ENCODE assay signal across 19 mouse cellular contexts in the genomic region with DNA sequence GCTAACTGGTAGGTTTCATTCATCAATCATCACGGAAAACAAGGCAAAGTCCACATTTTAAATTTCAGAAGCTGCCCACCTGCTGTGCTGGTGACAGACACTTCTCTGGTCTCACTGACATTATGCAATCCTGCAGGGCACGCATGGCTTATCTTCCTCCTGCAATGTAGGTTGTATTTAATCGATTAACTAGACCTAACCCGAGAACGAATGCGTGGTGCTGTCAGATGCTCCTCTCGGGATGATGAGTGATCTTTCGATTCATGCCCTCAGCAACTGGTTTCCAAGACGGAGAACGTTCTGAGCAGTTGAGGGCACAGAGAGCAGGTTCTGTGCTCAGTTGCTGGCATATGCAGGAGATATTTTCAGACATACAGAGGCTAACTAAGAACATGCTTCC. TPM values are rescaled to one million over a fixed set of nuclear protein-coding genes. Genes with fewer than 3 reads are reported as not detected.
DNase-seq lines count a peak whose midpoint lies in the region; ATAC-seq and TF ChIP-seq lines count a peak whose summit lies in the region.
"Had no signal": no experiment of that assay in that cellular context is flagged by ENCODE, and none has a peak within 500 bp of the region (broad histone marks: within the 10 kb centered on the region; RNA-seq: fewer than 3 reads in every experiment).

No protein-coding gene starts in this region.

- H3K9me3 ChIP-seq in stomach, embryonic 15.5 days = no peaks in the 10 kb centered on the region
- no peaks in the 10 kb centered on the region for H3K9me3 ChIP-seq in stomach, postnatal 0 days (ENCODE audit: control insufficient read depth, low read length)
- no peaks in the 10 kb centered on the region for H3K9me3 ChIP-seq in liver, embryonic 13.5 days (replicated peaks)
- H3K9me3 ChIP-seq in forebrain, embryonic 15.5 days = no peaks in the 10 kb centered on the region
- H3K9me3 ChIP-seq: embryonic facial prominence, embryonic 13.5 days; forebrain, embryonic 13.5 days; heart, embryonic 13.5 days; limb, embryonic 15.5 days; midbrain, embryonic 10.5 days; neural tube, embryonic 12.5 days had no signal

- no peak overlapping the region for H3K4me3 ChIP-seq in stomach, embryonic 15.5 days (replicated peaks)
- H3K4me3 ChIP-seq in stomach, postnatal 0 days (ENCODE audit: low read depth, low read length) = no peak overlapping the region
- H3K4me3 ChIP-seq in liver, embryonic 13.5 days (replicated peaks) = peak overlapping the region; percentile 35
- H3K4me3 ChIP-seq in forebrain, embryonic 15.5 days = no peak overlapping the region
- H3K4me3 ChIP-seq: embryonic facial prominence, embryonic 13.5 days; forebrain, embryonic 13.5 days; heart, embryonic 13.5 days; limb, embryonic 15.5 days; midbrain, embryonic 10.5 days; neural tube, embryonic 12.5 days had no signal

- 53% methylated on average over 10 of the region's 10 CpGs for WGBS in stomach, embryonic 15.5 days
- WGBS in stomach, postnatal 0 days = 60% methylated on average over 10 of the region's 10 CpGs
- 15% methylated on average over 10 of the region's 10 CpGs for WGBS in liver, embryonic 13.5 days (ENCODE audit: insufficient replicate concordance)
- WGBS in forebrain, embryonic 15.5 days = 84% methylated on average over 10 of the region's 10 CpGs

- no peaks in the 10 kb centered on the region for H3K4me1 ChIP-seq in stomach, embryonic 15.5 days
- no peaks in the 10 kb centered on the region for H3K4me1 ChIP-seq in stomach, postnatal 0 days (replicated peaks; ENCODE audit: control insufficient read depth, insufficient read depth)
- H3K4me1 ChIP-seq in liver, embryonic 13.5 days (replicated peaks) = peaks cover 65% of the 10 kb centered on the region
- H3K4me1 ChIP-seq in forebrain, embryonic 15.5 days = peaks cover 2% of the 10 kb centered on the region; the same call in 1 of the 2 replicates
- H3K4me1 ChIP-seq: midbrain, embryonic 10.5 days had no signal

- peak; percentile 82; the same call in 1 of the 2 replicates for ATAC-seq in stomach, embryonic 15.5 days (ENCODE audit: insufficient read depth, low FRiP score, low read depth)
- no peak for ATAC-seq in stomach, postnatal 0 days (ENCODE audit: low FRiP score, low TSS enrichment)
- ATAC-seq in erythroblast, adult 5-6 weeks (replicated peaks; ENCODE audit: low FRiP score, poor library complexity, severe bottlenecking) = peak; percentile 76
- peak; percentile 88 for ATAC-seq in liver, embryonic 13.5 days (ENCODE audit: low read depth)
- no peak for ATAC-seq in forebrain, embryonic 15.5 days (replicated peaks)
- ATAC-seq: forebrain, embryonic 13.5 days; hindbrain, postnatal 0 days had no signal

- no peak overlapping the region for H3K27ac ChIP-seq in stomach, embryonic 15.5 days
- no peak overlapping the region for H3K27ac ChIP-seq in stomach, postnatal 0 days (replicated peaks)
- H3K27ac ChIP-seq in liver, embryonic 13.5 days = peak overlapping the region; percentile 89
- no peak overlapping the region for H3K27ac ChIP-seq in forebrain, embryonic 15.5 days (replicated peaks)
- H3K27ac ChIP-seq: embryonic facial prominence, embryonic 13.5 days; forebrain, embryonic 13.5 days; heart, embryonic 13.5 days; hindbrain, postnatal 0 days; limb, embryonic 15.5 days; midbrain, embryonic 10.5 days; neural tube, embryonic 12.5 days had no signal

- TF ChIP-seq EP300 in stomach, postnatal 0 days (optimal IDR thresholded peaks at IDR 0.05) = no peak

- H3K4me2 ChIP-seq in stomach, embryonic 15.5 days = no peak overlapping the region
- no peak overlapping the region for H3K4me2 ChIP-seq in stomach, postnatal 0 days (replicated peaks; ENCODE audit: low read depth)
- peak overlapping the region; percentile 67 for H3K4me2 ChIP-seq in liver, embryonic 13.5 days
- no peak overlapping the region for H3K4me2 ChIP-seq in forebrain, embryonic 15.5 days (replicated peaks)
- H3K4me2 ChIP-seq: embryonic facial prominence, embryonic 13.5 days; forebrain, embryonic 13.5 days; heart, embryonic 13.5 days; limb, embryonic 15.5 days; neural tube, embryonic 12.5 days had no signal

- no peak for DNase-seq in stomach, postnatal 0 days (ENCODE audit: low spot score)
- peak; percentile 68 for DNase-seq in liver, embryonic 13.5 days
- no peak for DNase-seq in right cerebral cortex, adult 18-20 months
- DNase-seq in lung, postnatal 10 days = no peak
- DNase-seq: cerebellum, adult 9-10 months; heart, postnatal 36 days; kidney, adult 8-10 months; kidney, postnatal 4 days; thymus, adult 18-20 months had no signal

- H3K27me3 ChIP-seq in stomach, embryonic 15.5 days (replicated peaks) = no peaks in the 10 kb centered on the region
- H3K27me3 ChIP-seq in stomach, postnatal 0 days (ENCODE audit: control insufficient read depth, insufficient read depth, low read length) = no peaks in the 10 kb centered on the region
- no peaks in the 10 kb centered on the region for H3K27me3 ChIP-seq in liver, embryonic 13.5 days
- no peaks in the 10 kb centered on the region for H3K27me3 ChIP-seq in forebrain, embryonic 15.5 days
- H3K27me3 ChIP-seq: embryonic facial prominence, embryonic 13.5 days; forebrain, embryonic 13.5 days; heart, embryonic 13.5 days; limb, embryonic 15.5 days; neural tube, embryonic 12.5 days had no signal

- H3K9ac ChIP-seq in stomach, embryonic 15.5 days = no peak overlapping the region
- no peak overlapping the region for H3K9ac ChIP-seq in stomach, postnatal 0 days (ENCODE audit: low read length)
- H3K9ac ChIP-seq in liver, embryonic 13.5 days = peak overlapping the region; percentile 48
- H3K9ac ChIP-seq in forebrain, embryonic 15.5 days (replicated peaks) = no peak overlapping the region
- H3K9ac ChIP-seq: embryonic facial prominence, embryonic 13.5 days; forebrain, embryonic 13.5 days; heart, embryonic 13.5 days; limb, embryonic 15.5 days; neural tube, embryonic 12.5 days had no signal

- no peaks in the 10 kb centered on the region for H3K36me3 ChIP-seq in stomach, embryonic 15.5 days
- no peaks in the 10 kb centered on the region for H3K36me3 ChIP-seq in stomach, postnatal 0 days (ENCODE audit: control insufficient read depth, insufficient read depth, low read length)
- H3K36me3 ChIP-seq in liver, embryonic 13.5 days = no peaks in the 10 kb centered on the region
- H3K36me3 ChIP-seq in forebrain, embryonic 15.5 days = no peaks in the 10 kb centered on the region
- H3K36me3 ChIP-seq: embryonic facial prominence, embryonic 13.5 days; heart, embryonic 13.5 days; limb, embryonic 15.5 days; midbrain, embryonic 10.5 days; neural tube, embryonic 12.5 days had no signal

- no peak for TF ChIP-seq CTCF in stomach, postnatal 0 days (IDR thresholded peaks at IDR 0.05; ENCODE audit: low read depth)

RNA-seq across cellular contexts. Expression of a gene that starts 24.5 kb away (rescaled TPM):
- polyA plus RNA-seq in stomach, embryonic 15.5 days (2015; fragmentation: Nextera tagmentation; extraction: Ambion mirVana) = 16.8 and 18.0 TPM in 2 replicates
- polyA plus RNA-seq in stomach, postnatal 0 days (2015; fragmentation: Nextera tagmentation; extraction: Ambion mirVana) = 10.6 and 12.0 TPM in 2 replicates
- 18.4 and 24.8 TPM in 2 replicates for total RNA-seq in erythroblast, adult 5-6 weeks (2015; ENCODE audit: low replicate concordance)
- 34.7 and 39.4 TPM in 2 replicates for total RNA-seq in erythroblast, adult 5-6 weeks (2017; ENCODE audit: low replicate concordance)
- polyA plus RNA-seq in liver, embryonic 13.5 days (2015; fragmentation: Nextera tagmentation; extraction: Ambion mirVana) = 12.9 and 18.4 TPM in 2 replicates
- 20.5 and 21.9 TPM in 2 replicates for polyA plus RNA-seq in forebrain, embryonic 15.5 days (2015; fragmentation: Nextera tagmentation; extraction: Ambion mirVana)

Comparison
In these comparisons a context has a peak if more than half of its experiments do, and no peak if none do; other contexts are left out.
1. ATAC-seq: peak in stomach, embryonic 15.5 days (single experiment), erythroblast, adult 5-6 weeks (single experiment) and liver, embryonic 13.5 days (single experiment); none in stomach, postnatal 0 days (single experiment) and forebrain, embryonic 15.5 days (single experiment).